Mouse (Mus musculus) adrenal gland, postnatal 10 days (tissue): ENCODE measurements around the gene Gpx6. TPM values are rescaled to one million over a fixed set of nuclear protein-coding genes. Genes with fewer than 3 reads are reported as not detected.
A peak's percentile ranks its signal among the peaks of the same experiment; 100 is the strongest.

Experiments used
- DNase-seq: peaks from one replicate; pipeline ENCODE4 v3.0.0; 2021; ENCODE audit warnings: mixed read lengths
- total RNA-seq, 2 experiments: library from RNA; stranded (reverse); gene quantifications; 2 replicates each; pipeline ENCODE4 v1.2.3; 2021

Gene Gpx6
- total RNA-seq, 2 experiments from 2014 or later: 0.27 TPM; not detected in 1

DNA sequence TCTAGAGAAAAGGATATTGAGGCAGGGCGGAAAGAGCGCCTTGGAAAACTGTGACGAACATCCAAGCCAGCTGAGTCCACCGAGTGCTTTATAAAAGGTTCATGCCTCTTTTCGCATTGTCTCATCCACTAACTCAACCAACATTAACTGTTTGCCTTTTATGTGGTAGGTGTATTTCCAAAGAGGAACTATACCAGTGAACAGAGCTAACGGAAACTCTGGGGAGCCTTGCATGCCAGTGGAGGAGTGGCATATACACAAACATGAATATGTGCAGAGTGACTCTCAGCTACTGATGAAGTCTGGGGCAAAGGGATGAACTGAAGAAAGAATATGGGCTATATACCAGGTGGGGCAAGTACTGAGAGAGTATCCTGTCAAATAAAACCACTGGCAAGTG lies 11.5 kb downstream of the Gpx6 start:
- no peak for DNase-seq

DNA sequence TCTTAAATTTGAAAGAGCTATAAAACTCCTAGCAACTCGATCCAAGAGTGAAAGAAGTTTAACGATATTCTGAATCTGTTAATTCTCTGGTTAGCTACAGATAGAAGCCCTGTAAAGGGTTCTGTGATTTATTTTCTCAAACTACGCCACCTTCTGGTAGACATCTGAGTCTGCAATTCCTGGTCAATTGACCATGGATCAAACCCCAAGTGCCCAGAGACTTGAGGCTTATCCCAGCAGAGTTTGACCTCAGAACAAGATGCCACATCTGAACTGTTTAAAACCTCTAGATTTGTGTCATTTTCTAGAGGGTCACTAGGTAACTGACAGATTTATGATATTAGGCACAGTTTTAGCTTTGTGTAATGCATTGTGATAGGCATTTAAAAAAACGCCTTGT lies 14.3 kb downstream of the Gpx6 start:
- no peak for DNase-seq

DNA sequence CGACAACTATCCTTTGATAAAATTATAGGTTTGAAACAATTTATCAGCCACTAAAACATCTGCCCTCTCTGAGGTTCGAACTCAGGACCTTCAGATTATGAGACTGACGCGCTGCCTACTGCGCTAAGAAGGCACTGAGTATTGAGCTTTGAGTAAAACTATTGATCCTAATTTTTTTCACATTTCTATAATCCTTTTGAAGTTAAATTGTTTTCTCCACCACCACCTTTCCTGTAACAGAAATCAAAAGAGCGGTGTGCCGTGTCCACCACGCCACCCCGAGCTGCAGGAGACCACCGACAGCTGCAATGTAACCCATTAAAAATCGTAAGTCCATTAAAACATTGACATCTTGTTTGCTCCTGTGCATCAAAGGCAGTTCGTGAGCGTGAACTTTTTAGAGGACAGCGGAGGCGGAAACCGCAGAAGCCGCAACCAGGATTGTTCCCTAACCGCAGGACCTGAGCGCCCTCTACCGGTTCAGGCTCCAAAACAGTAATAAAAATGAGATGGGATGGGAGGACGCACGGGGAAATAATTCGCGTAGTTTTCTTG lies 14.8 kb downstream of the Gpx6 start:
- peak; percentile 90 for DNase-seq

DNA sequence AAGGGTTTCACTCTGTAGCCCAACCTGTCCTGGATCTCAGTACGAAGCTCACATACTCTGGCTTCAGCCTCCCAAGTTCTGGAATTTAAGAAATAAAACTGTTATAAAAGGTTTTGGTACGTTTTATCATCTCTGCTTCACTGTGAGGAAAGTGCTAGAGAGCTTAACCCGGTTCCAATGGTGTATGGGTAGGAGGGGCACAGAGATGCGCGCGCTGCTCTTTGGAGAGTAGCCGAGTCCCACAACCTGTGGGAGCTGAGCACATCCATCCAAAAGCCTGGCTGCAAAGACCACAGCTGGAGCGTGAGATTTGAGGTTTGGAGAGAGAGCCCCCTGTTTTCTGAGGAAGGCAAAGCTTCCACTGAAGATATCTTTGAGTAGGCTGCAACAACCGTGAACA lies 15.5 kb downstream of the Gpx6 start:
- DNase-seq: peak; percentile 6

DNA sequence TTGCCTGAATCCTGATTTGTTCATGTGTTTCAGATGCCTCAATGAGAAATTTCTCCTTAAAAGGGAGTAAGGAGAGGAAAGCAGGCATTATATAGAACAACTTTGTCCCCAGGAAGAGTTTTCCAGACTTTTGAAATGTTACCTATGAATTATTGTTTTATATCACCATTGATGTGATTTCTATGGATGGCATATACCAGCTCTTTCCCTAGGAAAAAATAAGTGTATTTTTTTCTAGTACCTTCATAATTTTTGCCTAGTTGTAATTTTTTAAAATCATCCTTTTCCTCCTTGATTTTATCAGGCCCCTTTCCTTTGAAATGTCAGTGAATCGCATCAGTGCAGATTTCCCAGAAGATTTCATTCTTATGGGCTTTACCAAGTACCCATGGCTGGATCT lies 34.7 kb downstream of the Gpx6 start, which contains the start of gene Olfr1367:
Gene Olfr1367, plus strand, starts transcription at position 301 of the 400 bp plus-strand sequence.
- DNase-seq: no peak

DNA sequence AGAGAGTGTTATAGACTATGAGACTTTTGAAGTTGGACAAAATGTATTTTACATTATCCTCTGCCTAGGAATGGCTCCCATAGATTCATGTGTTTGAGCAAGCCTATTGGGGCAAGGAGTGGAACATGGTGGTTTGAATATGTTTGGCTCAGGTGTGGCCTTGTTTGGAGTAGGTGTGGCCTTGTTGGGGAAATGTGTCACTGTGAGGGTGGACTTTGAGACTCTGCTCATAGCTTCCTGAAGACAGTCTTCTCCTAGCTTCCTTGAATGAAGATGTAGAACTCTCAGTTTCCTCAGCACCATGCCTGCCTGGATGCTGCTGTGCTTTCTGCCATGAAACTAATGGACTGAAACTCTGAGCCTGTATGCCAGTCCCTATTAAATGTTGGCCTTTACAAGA lies 38.7 kb downstream of the Gpx6 start:
- DNase-seq: no peak

DNA sequence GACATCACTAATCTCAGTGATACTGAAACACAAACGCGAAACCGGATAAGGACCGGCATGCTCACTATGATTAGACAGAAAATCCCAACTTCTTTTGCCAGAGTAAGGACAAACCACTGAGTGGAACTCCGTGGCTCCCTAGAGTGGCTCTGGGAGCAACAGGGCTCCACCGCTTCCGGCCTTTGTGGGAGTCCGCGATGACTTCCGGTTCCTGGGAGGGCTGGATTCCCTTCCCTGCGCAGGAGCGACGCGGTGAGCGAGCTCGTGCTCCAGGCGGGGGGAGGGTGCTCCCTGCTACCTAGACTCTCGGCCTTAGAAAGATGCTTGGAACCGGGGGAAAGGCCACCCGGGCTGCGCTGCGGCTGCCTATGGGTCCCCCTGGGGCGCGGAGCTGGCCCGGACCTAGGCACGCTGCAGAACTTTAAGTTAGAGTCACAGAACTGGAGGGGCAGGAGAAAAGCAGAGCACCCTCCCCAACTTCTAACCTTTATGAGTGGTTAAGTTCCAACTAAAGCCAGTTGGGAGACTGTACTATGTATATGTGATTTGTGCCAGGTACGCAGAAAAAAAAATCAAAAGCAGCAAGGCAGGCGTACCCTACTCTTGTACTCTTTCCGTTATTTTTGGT lies 50.8 kb downstream of the Gpx6 start, which contains the start of gene Zscan12:
Gene Zscan12, plus strand, starts transcription at position 200 of the 628 bp plus-strand sequence.
- DNase-seq: peak; percentile 93

DNA sequence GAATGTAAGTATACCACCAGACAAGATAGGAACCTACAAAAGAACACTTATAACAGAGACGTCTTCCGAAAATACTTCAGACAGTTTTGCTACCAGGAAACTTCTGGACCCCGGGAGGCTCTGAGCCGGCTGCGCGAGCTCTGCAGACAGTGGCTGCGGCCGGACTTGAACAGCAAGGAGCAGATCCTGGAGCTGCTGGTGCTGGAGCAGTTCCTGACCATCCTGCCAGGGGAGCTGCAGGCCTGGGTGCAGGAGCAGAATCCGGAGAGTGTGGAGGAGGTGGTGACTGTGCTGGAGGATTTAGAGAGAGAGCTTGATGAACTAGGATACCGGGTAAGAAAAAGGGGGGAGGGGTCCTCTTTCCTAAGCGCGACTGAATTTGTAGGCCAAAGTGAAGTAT lies 51.8 kb downstream of the Gpx6 start:
- DNase-seq: peak; percentile 18

DNA sequence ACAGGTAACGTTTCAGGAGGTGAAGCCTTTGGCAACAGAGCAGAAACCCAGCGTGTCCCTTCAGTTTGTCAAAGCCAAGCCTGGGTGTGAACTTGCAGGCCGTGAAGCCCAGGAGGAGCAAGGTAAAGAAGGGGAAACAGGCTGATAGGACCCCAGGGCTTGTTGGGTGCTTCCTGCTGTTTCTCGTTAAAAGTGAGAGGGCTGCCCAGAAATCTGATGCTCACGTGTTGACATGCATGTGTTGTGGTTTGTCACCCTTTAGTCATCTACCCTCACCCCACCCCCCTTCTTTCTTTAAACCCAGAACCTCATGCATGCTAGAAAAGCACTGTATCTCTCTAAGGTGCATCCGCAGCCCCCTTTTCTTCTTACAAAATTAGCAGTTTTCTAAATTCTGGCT lies 54.7 kb downstream of the Gpx6 start:
- no peak for DNase-seq

Other genes starting within 250 kb of the Gpx6 start
- gene Olfr1370, start 237.2 kb upstream of the Gpx6 start, total RNA-seq: not detected
- gene Olfr1369-ps1, start 200.6 kb upstream of the Gpx6 start, total RNA-seq: not detected
- gene Olfr263, start 182.5 kb upstream of the Gpx6 start, total RNA-seq: not detected
- gene Olfr1368, start 166.3 kb upstream of the Gpx6 start, total RNA-seq: not detected
- gene Trim27, start 132.7 kb upstream of the Gpx6 start, total RNA-seq: 10 to 100 TPM; 50.2 to 51.9 TPM
- not detected for gene Gpx5, start 19.4 kb upstream of the Gpx6 start, total RNA-seq
- not detected for gene Olfr1367, start 34.8 kb downstream of the Gpx6 start, total RNA-seq
- 1 to 10 TPM; 7.7 to 9.5 TPM for gene Zscan12, start 50.7 kb downstream of the Gpx6 start, total RNA-seq
- gene Zkscan3, start 90.6 kb downstream of the Gpx6 start, total RNA-seq: 10 to 100 TPM; 47.8 to 61.0 TPM
- under 1 TPM; 0.48 to 0.54 TPM for gene Pgbd1, start 128.9 kb downstream of the Gpx6 start, total RNA-seq
- 10 to 100 TPM; 28.9 to 37.3 TPM for gene Zscan26, start 141.6 kb downstream of the Gpx6 start, total RNA-seq
- gene Nkapl, start 156.4 kb downstream of the Gpx6 start, total RNA-seq: 1 to 10 TPM; 1.1 to 1.4 TPM
- gene Zkscan4, start 166.8 kb downstream of the Gpx6 start, total RNA-seq: 1 to 10 TPM; 2.4 to 3.4 TPM
- not detected for gene Gm10065, start 167.3 kb downstream of the Gpx6 start, total RNA-seq
- 10 to 100 TPM; 17.2 to 18.4 TPM for gene AK157302, start 183.1 kb downstream of the Gpx6 start, total RNA-seq
- gene Gm11273, start 189.3 kb downstream of the Gpx6 start, total RNA-seq: 100 to 1,000 TPM; 180 to 200 TPM
- gene Zkscan8, start 219.0 kb downstream of the Gpx6 start, total RNA-seq: 10 to 100 TPM; 16.8 to 24.6 TPM
- not detected for gene Olfr1366, start 230.7 kb downstream of the Gpx6 start, total RNA-seq
- not detected for gene Olfr1535, start 247.8 kb downstream of the Gpx6 start, total RNA-seq